Mouse (Mus musculus): Measurements from ENCODE around the gene Ehd4.

The Ehd4 gene

DNA sequence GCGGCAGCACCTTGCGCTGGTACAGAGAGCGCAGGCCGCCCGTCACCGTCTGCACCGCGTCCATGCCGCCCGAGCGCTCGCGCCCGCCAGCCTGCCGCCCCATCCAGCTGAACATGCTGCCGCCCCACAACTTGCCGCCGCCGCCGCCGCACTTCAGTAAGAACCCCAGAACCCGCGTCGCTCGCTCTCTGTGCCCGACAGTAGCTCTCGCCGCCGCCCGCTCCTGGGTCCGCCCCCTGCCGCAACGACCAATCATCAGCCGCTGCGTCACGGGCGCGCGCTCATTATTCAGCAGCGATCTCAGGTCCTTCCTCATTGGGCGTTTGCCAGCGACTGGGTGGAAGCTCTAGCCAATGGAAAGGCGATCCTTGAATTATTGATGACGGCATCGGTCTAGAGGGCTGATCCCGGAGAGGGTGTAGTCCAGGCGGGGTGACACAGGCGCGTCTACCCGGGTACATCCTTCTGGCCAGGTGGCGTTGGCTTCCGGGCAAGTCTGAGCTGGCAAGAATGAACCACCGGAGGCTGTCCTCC is at the start of gene Ehd4:
Ehd4 (minus strand) TSS at position 246 of the 534 bp plus-strand sequence.
- in situ Hi-C loops (cut with MboI; ENCODE audit: low sequenced_read_pairs), result no loop called here

DNA sequence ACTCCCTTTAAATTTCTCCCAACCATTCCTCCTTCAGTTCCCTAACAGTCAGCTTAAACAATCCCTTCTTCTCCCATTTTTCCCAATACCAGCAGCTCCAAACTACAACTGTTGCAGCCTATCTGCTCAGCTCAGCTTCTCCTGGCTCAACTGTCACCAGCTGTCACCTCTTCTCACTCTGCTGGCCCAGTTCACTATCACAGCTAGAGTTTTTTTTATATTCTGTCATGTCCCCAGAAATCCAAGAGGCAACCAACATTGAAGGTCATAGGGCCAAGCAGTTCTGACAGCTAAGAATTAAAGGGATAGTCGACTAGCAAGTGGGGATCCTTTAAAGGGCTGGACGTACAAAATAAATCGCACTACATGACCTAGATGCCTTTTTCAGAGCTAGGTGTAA is 49.3 kb upstream of the Ehd4 start:
- in situ Hi-C loops (cut with MboI; ENCODE audit: low sequenced_read_pairs), result no loop called here

DNA sequence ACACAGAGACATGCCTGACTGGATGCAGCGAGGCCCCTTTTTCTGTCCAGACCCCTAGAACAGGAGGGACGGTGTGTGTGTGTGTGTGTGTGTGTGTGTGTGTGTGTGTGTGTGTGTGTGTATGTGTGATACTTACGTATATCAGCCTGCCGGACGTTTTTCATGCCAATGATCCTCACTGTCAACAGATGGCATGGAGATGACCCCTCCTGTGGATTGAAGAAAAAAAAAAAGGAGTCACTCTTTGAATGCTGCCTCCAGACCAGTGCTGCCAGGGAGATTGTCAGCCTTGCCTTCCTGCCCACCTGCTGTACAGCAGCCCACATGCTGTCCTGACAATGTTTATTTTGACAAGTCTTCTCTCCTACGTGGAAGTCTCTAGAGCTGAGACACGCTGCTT is 45.7 kb upstream of the Ehd4 start:
- in situ Hi-C loops (cut with MboI; ENCODE audit: low sequenced_read_pairs), result no loop called here

GRCm38 (mm10) chr2:120188174-120188573 is 33.8 kb upstream of the Ehd4 start:
- in situ Hi-C loops (cut with MboI; ENCODE audit: low sequenced_read_pairs), result loop anchor here (10.0 kb wide), 1 partner anchor 87 kb away; no protein-coding TSS in a partner anchor

GRCm38 (mm10) chr2:120187583-120187982 is 33.2 kb upstream of the Ehd4 start:
- in situ Hi-C loops (cut with MboI; ENCODE audit: low sequenced_read_pairs), result loop anchor here (10.0 kb wide), 1 partner anchor 87 kb away; no protein-coding TSS in a partner anchor

DNA sequence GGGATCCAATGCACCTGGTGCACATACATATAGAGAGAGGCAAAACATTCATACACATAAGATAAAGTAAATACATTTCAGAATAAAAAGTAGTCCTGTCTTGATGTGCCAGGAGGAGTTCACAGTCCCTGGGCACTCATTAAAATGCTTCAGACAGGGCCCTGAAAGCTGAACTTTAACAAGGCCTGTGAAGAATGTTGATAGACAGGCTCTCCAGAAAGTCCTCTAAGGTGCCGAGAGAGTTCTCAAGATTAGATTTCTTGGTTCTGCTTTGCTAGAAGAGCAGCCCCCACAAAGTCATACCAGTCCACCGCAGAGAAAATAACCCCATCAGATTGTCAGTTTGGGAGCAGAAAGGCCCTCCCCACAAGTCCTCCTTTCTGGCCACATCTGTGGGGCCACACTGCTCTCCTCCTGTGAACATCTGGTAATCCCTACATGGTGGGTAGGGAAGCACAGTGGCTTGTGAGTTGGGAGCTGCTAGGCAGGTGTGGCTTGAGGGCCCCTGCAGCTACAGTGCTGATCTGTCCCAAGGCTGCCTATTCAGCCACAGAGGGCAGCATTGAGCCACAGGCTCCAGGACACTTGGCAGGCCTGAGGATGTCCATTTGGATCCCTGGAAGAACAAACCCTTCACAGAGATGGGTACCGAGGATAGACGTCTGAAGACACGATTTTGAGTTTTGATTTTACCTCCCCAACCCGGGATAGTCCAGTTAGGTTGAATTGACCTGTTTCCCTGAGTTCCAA is 31.3 kb upstream of the Ehd4 start:
- in situ Hi-C loops (cut with MboI; ENCODE audit: low sequenced_read_pairs), result loop anchor here (10.0 kb wide), 1 partner anchor 89 kb away; no protein-coding TSS in a partner anchor

DNA sequence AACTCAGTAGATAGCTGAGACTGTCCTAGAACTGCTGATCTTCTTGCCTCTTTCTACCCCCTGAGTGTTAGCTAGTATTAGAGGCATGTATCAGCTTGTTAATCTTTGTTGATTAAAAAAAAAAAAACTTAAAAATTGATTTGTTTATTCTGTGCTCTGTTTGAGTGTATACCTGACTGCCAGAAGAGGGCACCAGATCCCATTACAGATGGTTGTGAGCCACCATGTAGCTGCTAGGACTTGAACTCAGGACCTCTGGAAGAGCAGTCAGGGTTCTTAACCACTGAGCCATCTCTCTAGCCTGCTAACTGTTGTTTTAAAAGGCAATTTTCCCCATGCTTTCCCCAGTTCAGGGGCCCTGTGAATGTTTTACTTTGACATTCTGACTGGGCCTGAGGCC is 24.5 kb upstream of the Ehd4 start:
- in situ Hi-C loops (cut with MboI; ENCODE audit: low sequenced_read_pairs), result no loop called here

DNA sequence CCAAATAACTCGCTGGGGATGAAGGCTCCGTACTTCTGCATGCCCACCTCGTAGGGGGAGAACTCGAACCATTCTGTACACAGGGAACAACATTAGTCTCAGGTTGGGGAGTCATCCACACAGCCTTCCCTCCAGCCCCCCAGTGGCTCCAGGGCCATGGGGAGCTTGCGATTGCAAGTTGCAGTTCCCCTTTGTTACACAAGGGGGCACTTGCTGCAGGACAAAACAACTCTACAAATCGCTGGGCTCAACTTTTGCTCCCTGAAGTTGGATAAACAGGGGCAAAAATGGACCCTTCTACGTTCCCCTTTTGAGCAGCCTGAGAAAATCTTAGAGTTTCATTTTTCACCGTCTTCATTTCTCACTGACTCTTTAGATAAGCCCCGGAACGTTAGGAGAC is 19.3 kb upstream of the Ehd4 start:
- in situ Hi-C loops (cut with MboI; ENCODE audit: low sequenced_read_pairs), result no loop called here

- in situ Hi-C loops (cut with MboI; ENCODE audit: low sequenced_read_pairs), result no loop called here
Measured at GRCm38 (mm10) chr2:120171362-120171761, 17.0 kb upstream of the Ehd4 start.

DNA sequence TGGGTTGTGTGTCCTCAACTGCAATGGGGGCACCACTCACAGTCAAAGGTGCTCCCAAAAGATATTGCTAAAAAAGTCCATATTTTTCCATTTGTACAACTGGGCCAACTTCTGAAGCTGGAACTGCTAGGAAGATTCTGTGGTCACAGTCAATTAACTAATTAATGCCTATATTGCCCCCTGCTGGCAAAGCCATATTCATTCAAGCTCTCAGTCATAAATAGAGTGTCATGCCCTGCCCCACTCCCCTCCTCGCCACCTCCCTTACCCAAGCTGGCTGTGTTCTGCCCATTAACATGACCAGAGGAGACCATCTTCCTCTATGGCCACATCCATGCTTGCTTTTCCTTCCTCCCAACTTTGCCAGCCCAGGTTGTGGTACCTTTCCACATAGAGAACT is 16.3 kb upstream of the Ehd4 start:
- in situ Hi-C loops (cut with MboI; ENCODE audit: low sequenced_read_pairs), result no loop called here

DNA sequence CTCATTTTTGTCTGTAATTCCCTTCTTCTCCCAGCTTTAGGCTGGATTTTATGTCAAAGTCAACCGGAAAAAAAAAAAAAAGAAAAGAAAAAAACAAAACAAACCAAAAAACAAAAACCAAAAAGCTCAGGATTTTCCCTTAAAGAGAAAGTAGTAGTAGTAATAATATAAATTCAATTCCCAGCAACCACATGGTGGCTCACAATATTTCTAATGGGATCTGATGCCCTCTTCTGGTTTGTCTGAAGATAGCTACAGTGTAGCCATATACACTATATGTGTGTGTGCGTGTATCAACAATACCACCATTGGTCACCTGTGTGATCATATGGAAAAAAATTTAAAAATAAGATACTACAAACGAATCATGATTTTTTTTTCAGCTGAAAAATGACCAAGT is 15.0 kb upstream of the Ehd4 start:
- in situ Hi-C loops (cut with MboI; ENCODE audit: low sequenced_read_pairs), result no loop called here

- in situ Hi-C loops (cut with MboI; ENCODE audit: low sequenced_read_pairs), result no loop called here
Measured at GRCm38 (mm10) chr2:120167763-120168162, 13.4 kb upstream of the Ehd4 start.

DNA sequence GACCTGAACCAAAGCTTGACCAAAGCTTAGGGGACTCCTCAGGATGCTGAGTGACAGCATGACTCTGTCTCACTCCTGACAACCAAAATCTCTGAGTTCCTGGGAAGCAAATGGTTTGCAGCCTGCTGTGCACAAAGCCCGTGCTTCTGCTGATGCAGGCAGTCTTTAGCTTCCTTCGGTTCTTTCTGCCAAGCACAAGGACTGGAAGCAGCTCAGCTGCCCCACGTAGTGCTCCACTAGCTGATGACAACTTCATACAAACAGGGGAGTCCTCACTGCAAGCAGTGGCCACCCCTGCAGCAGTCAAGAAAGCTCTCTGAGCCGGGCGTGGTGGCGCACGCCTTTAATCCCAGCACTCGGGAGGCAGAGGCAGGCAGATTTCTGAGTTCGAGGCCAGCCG is 11.1 kb upstream of the Ehd4 start:
- in situ Hi-C loops (cut with MboI; ENCODE audit: low sequenced_read_pairs), result no loop called here

DNA sequence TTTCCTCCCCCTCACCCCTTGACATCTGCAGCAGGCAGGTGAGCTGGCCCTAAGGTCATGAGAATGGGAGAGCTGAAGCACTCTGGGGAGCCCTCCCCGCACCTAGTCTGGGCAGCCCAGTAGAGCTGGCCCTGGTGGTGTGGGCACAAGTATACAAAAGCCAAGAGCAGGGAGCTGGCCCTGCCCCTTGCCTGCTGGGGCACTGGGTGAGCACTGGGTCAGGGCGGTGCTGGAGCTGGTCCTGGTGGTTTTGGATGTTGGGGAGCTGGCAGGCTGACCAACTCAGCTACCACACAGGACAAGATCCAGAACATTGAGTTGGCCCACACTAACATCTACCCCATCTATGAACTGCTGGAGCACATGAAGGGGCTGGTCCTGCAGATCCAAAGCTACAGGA is 5.0 kb upstream of the Ehd4 start:
- in situ Hi-C loops (cut with MboI; ENCODE audit: low sequenced_read_pairs), result no loop called here

- in situ Hi-C loops (cut with MboI; ENCODE audit: low sequenced_read_pairs), result no loop called here
Measured at GRCm38 (mm10) chr2:120158846-120159245, 4.4 kb upstream of the Ehd4 start.

DNA sequence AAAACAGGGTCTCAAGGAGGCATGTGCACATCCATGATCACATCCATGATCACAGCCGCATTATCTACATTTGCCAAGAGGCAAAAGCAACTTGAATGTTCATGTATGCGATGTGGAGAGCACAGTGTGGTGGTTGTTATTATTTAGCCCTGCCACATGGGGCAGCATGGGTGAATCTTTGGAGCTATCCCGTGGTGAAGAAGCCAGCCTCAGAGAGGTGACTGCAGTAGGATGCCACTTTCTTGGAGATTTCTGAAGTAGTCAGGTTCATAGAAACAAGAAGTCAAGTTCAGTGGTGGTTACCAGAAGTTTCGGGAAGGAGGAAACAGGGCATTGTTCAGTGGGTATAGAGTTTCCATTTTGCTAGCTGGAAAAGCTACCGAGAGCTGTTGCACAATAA is 3.6 kb upstream of the Ehd4 start:
- in situ Hi-C loops (cut with MboI; ENCODE audit: low sequenced_read_pairs), result no loop called here

- in situ Hi-C loops (cut with MboI; ENCODE audit: low sequenced_read_pairs), result no loop called here
Measured at GRCm38 (mm10) chr2:120157606-120158005, 3.2 kb upstream of the Ehd4 start.

DNA sequence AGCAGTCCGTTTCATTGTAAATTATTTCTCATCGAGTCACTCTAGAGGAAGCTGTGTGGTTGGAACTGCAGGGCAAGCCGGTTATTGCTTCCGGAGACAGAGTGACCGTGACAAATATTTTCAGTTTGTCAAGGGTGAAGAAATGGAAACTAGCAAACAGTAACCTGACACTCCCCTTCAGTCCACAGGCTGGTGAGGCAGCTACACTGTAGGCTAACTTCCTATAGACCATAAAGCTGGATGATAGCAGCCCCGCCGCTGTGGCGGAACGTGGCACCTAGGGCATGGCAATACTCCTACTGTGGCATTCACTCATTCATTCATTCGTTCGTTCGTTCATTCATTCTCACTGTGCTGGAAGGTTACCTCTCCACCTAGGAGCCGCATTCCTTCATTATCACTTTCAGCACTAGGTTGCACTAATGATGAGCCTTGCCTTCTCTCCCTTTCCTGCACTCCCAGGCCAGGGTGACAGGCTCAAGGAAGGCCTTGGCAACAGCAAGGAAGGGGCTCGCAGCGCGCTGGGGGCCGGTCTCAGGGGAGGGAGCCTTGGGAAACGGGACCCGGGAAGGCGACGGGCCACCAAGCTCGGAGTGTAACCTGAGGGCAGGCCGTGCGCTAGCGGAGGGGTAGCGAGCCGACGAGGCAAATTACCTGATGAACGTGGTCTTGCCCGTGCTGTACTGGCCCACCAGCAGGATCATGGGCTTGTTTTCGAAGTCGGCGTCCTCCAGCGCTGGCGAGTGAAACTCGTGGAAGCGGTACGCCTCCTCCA is 633 bp downstream of the Ehd4 start:
- in situ Hi-C loops (cut with MboI; ENCODE audit: low sequenced_read_pairs), result no loop called here

DNA sequence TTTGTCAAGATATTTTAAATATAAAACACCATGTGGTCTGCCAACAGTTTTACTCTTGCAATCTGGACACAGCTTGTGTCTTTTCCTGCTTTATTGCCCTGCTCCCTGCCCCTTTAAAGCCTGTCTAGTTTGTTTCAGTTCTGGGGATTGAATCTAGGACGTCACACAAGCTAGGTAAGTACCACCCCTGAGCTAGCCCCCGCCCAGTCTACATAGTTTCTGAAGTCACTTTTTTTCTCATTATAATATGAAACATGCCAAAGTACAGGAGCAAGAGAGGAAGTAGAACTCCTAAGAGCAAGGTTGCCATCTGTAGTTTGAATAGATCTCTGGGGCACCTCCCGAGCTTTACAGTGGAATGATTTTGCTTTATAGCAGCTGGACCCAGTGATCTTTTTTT is 3.8 kb downstream of the Ehd4 start:
- in situ Hi-C loops (cut with MboI; ENCODE audit: low sequenced_read_pairs), result no loop called here

- in situ Hi-C loops (cut with MboI; ENCODE audit: low sequenced_read_pairs), result no loop called here
Measured at GRCm38 (mm10) chr2:120149634-120150033, 4.8 kb downstream of the Ehd4 start.

DNA sequence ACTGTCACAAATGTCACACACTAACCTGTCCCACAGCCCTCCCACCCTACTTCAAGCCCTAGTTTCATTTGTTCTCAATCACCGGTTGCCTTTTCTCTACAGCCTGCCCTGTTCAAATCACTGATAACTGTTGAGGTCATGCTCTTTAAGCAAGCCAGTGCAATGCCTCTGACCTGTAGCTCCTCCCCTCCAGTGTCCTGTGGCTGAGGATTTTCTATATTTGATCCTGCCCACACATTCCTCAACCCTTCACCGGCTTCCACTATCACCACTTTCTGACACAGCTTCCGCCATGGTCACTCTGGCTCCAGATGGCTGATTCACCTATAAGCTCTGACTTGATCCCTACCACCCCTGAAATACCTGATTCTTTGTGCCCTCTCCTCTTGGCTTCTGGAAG is 6.4 kb downstream of the Ehd4 start:
- in situ Hi-C loops (cut with MboI; ENCODE audit: low sequenced_read_pairs), result no loop called here

- in situ Hi-C loops (cut with MboI; ENCODE audit: low sequenced_read_pairs), result no loop called here
Measured at GRCm38 (mm10) chr2:120147364-120147763, 7.0 kb downstream of the Ehd4 start.
